Mouse (Mus musculus) bone marrow macrophage, adult 2 months (primary cell): ENCODE measurements around the gene Zfp872.

Source experiments
- CTCF ChIP-seq: IDR thresholded peaks from 2 replicates; pipeline ENCODE4 v1.5.1; 2012; ENCODE audit warnings: low read depth, mild to moderate bottlenecking, low read length, moderate library complexity
- POLR2A ChIP-seq: IDR thresholded peaks from 2 replicates; pipeline ENCODE4 v1.6.1; 2012; ENCODE audit warnings: mild to moderate bottlenecking, low read depth, low read length, borderline replicate concordance

DNA sequence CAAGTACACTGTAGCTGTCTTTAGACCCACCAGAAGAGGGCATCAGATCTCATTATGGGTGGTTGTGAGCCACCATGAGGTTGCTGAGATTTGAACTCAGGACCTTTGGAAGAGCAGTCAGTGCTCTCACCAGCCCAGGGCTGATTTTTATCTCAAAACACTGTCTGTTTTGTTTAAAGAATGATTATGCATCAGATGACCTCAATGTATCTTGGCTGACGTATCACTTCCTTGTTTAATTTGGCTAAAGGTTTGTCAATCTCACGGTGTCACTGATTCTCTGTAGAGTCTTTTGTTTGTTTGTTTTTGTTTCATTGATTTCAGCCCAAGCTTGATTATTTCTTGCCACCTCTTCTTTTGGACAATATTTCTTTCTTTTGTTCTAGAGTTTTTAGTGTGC, 36.9 kb upstream of the Zfp872 start:
- TF ChIP-seq CTCF (no peak), POLR2A (no peak)
